Mouse (Mus musculus): ENCODE results near the gene Fgfr2.

The Fgfr2 gene

GRCm38 (mm10) chr7:132075825-132076224, 1047.3 kb downstream of the Fgfr2 start:
- no peak for DNase-seq (ENCODE audit: extremely low spot score, low read depth, low spot score)

GRCm38 (mm10) chr7:132074503-132074902, 1048.6 kb downstream of the Fgfr2 start:
- DNase-seq (ENCODE audit: extremely low spot score, low read depth, low spot score) = no peak

- no peak for DNase-seq (ENCODE audit: extremely low spot score, low read depth, low spot score)
Measured at GRCm38 (mm10) chr7:132070877-132071625, 1052.1 kb downstream of the Fgfr2 start.

- no peak for DNase-seq (ENCODE audit: extremely low spot score, low read depth, low spot score)
Measured at GRCm38 (mm10) chr7:132067951-132068350, 1055.2 kb downstream of the Fgfr2 start.

- DNase-seq (ENCODE audit: extremely low spot score, low read depth, low spot score) = no peak
Measured at GRCm38 (mm10) chr7:132067511-132067910, 1055.6 kb downstream of the Fgfr2 start.

GRCm38 (mm10) chr7:132060116-132060515, 1063.0 kb downstream of the Fgfr2 start:
- DNase-seq (ENCODE audit: extremely low spot score, low read depth, low spot score) = no peak

- DNase-seq (ENCODE audit: extremely low spot score, low read depth, low spot score) = no peak
Measured at GRCm38 (mm10) chr7:132056565-132056964, 1066.6 kb downstream of the Fgfr2 start.

- no peak for DNase-seq (ENCODE audit: extremely low spot score, low read depth, low spot score)
Measured at GRCm38 (mm10) chr7:132046662-132047061, 1076.5 kb downstream of the Fgfr2 start.

- DNase-seq (ENCODE audit: extremely low spot score, low read depth, low spot score) = no peak
Measured at GRCm38 (mm10) chr7:132031940-132032531, 1091.1 kb downstream of the Fgfr2 start.

GRCm38 (mm10) chr7:132026671-132027070, 1096.5 kb downstream of the Fgfr2 start:
- no peak for DNase-seq (ENCODE audit: extremely low spot score, low read depth, low spot score)

- no peak for DNase-seq (ENCODE audit: extremely low spot score, low read depth, low spot score)
Measured at GRCm38 (mm10) chr7:132025591-132025990, 1097.6 kb downstream of the Fgfr2 start.

GRCm38 (mm10) chr7:132015933-132016332, 1107.2 kb downstream of the Fgfr2 start:
- DNase-seq (ENCODE audit: extremely low spot score, low read depth, low spot score) = no peak

GRCm38 (mm10) chr7:132015193-132015592, 1108.0 kb downstream of the Fgfr2 start:
- peak; percentile 56 for DNase-seq (ENCODE audit: extremely low spot score, low read depth, low spot score)

- no peak for DNase-seq (ENCODE audit: extremely low spot score, low read depth, low spot score)
Measured at GRCm38 (mm10) chr7:132013970-132014369, 1109.2 kb downstream of the Fgfr2 start.

- no peak for DNase-seq (ENCODE audit: extremely low spot score, low read depth, low spot score)
Measured at GRCm38 (mm10) chr7:132012969-132013679, 1110.0 kb downstream of the Fgfr2 start.

- no peak for DNase-seq (ENCODE audit: extremely low spot score, low read depth, low spot score)
Measured at GRCm38 (mm10) chr7:132009002-132009401, 1114.1 kb downstream of the Fgfr2 start.

- DNase-seq (ENCODE audit: extremely low spot score, low read depth, low spot score) = no peak
Measured at GRCm38 (mm10) chr7:132005996-132006696, 1117.0 kb downstream of the Fgfr2 start.

GRCm38 (mm10) chr7:131992873-131993272, 1130.3 kb downstream of the Fgfr2 start:
- DNase-seq (ENCODE audit: extremely low spot score, low read depth, low spot score) = no peak

- no peak for DNase-seq (ENCODE audit: extremely low spot score, low read depth, low spot score)
Measured at GRCm38 (mm10) chr7:131992226-131992625, 1130.9 kb downstream of the Fgfr2 start.

GRCm38 (mm10) chr7:131989056-131989455, 1134.1 kb downstream of the Fgfr2 start:
- DNase-seq (ENCODE audit: extremely low spot score, low read depth, low spot score) = no peak

GRCm38 (mm10) chr7:131978609-131979008, 1144.5 kb downstream of the Fgfr2 start:
- no peak for DNase-seq (ENCODE audit: extremely low spot score, low read depth, low spot score)
